Mouse (Mus musculus) kidney, adult 8-10 months (tissue): Measurements from ENCODE around the gene BC024978.

ENCODE experiments used
- DNase-seq, 2 experiments: peaks; one replicate each; pipeline ENCODE4 v3.0.0; 2022

BC024978 gene

DNA sequence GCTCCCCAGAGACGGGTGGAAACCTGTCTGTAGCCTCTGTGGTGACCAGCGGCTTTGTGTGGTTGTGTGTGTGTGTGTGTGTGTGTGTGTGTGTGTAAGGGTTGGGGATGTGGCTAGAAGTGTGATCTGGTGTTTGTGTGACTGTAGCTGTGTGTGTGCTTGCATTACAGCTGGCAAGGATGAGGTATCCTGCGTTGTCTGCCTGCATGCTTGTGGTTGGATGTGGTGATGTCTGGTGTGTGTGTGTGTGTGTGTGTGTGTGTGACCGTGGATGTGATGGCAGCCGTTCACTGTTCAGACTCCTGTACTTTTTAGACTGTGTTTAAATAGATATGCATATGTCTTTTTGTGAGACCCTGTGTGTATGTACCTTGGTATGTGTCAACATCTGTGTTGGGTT is 64.2 kb downstream of the BC024978 start:
- DNase-seq: no peak
